Mouse (Mus musculus) embryo, embryonic 10 days (tissue): Measurements from ENCODE around the gene Ppp4r4.
"Not testable (repeated sequence)": the region's sequence is repeated elsewhere in the genome, so short reads cannot be mapped to it uniquely, and the experiment has no call there.

Experiments
- DNase-seq: peaks from one replicate; pipeline ENCODE4 v3.0.0-alpha.2; 2015; ENCODE audit warnings: low spot score

Gene Ppp4r4

DNA sequence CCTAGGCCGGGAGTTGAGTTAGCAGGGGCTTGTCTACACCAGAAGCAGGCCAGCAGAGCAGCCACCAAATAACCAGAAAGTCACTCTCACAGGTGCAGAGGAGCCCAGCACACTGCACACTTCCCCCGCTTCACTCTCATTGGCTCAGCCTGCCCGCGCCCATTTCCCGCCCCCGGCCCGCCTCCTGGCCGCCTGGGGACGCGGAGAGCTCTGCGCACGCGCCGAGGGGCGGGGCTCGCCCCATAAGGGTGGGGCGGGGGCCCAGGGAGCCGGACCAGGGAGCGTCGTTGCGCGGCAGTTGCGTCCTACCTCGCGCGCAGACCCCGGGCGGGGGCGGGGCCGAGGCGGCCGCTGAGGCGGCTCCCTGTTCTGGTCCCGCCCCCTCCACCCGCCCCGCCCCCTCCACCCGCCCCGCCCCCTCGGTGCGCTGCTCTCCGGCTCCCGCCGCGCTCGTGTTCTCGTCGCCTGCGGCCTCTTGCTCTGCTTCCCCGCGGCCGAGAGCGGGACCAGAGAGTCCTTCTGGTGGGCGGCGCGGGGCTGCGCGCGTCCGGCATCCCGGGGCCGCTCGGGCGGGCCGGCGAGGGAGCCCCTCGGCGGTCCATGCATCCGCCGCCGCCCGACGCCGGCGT, at the start of gene Ppp4r4:
TSS of gene Ppp4r4 (plus strand) at position 264 of the 629 bp plus-strand sequence.
- peak; percentile 90 for DNase-seq

DNA sequence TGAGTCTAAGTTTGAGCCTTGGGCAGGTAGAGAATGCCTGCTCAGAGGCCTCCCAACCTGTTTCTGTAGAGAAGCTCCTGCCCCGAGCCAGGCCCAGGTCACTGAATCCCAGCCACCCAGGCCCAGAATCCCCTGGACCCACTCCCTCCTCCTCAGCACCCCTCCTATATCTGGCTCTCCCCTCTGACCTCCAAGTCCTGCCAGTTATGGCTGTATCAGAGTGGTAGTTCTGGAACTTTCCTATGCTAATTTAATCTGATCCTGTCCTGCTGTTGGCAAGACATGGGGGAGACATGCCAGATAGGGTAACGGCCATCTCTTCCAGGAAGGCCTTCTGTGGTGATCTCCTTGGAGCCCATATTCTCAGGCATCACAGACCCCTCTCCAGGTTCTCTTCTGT, 49.3 kb upstream of the Ppp4r4 start:
- no peak for DNase-seq

DNA sequence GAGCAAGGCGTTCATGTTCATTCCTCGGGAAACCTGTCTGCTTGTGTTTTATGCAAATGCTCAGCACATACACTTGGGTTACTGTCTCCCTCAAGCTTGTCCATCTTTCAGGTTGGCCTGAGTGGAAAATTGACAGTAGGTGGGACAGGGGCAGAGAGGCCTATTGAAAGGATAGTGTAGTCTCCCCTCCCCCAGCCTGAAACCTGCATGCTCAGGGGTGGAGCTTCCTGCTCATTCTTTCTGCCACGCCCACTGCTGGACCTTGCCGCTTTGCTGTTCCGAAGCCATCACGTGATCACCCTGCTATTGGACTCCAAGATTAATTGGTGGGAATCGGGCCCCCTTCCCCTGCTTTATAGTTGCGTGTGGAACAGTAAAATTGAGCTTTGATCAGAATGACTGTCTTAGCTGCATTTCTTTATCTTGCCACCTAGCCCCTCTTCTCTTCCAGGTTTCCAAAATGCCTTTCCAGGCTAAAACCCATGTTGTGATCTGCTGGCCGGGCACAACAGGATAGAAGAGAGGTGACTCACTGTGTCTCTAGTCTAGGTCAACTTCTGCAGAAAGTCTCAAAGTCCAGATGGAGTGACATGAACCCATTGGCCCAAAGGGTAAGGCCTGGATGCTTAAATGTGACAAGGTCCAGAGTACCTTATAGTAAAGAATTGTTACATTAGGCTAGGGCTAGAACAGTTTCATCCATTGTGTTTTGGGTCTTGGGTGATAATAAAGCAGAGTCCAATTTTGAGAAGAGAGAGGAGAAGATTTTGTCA, 47.7 kb upstream of the Ppp4r4 start:
- not testable (repeated sequence) for DNase-seq

DNA sequence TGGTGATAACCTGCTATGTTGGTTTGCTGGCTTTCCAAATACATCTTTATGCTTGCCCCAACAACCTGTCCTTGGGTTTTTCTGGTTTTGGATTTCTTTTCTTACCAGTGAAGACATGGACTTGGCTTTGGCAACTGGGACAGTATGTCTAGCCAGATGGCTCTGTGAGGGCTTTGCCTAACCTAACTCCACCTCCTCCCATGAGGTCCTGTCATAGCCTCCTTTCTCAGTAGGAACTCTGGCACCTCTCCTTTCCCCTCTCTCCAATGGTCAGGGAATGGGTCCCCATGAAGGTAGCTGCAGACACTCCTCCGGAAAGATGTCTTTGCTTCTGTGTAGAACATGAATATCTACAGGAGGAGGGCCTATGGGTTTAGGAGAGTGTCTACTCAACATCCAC, 45.4 kb upstream of the Ppp4r4 start:
- no peak for DNase-seq

DNA sequence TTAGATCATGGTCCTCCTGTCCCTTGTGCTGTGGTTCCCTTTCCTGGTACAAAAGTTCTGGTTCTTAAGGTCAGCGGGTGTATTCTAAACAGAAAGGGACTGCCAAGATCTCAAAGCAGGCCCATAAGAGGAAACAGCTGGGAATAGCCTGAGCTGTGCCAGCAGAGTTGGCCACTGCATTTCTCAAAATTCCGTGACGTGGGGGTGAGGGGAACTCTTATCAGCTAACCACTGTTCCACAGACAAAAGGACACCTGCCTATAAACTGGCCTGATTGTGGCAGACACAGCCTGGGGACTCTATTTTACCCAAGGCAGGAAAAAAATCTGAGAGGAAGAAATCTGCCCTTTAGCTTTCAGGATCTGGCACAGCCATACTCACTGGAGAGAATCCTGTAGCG, 44.8 kb upstream of the Ppp4r4 start:
- no peak for DNase-seq

DNA sequence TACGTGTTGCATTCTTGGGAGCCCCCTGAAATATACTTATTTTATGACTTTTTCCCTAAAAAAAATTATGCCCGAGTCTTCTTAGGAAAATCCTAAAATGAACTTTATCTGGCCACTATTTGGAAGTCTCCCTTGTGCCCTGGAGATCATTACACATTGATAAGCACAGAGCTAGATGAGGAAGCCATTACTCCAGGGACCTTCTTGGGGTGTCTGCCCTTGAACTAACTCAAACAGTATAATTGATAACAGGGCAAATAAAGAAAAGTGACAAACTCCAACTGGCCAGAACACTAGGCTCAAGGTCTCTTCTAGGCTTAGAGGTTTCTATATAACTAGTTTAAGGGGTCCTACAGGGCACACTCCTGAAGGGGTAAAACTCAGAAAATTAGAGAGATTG, 44.3 kb upstream of the Ppp4r4 start:
- no peak for DNase-seq

DNA sequence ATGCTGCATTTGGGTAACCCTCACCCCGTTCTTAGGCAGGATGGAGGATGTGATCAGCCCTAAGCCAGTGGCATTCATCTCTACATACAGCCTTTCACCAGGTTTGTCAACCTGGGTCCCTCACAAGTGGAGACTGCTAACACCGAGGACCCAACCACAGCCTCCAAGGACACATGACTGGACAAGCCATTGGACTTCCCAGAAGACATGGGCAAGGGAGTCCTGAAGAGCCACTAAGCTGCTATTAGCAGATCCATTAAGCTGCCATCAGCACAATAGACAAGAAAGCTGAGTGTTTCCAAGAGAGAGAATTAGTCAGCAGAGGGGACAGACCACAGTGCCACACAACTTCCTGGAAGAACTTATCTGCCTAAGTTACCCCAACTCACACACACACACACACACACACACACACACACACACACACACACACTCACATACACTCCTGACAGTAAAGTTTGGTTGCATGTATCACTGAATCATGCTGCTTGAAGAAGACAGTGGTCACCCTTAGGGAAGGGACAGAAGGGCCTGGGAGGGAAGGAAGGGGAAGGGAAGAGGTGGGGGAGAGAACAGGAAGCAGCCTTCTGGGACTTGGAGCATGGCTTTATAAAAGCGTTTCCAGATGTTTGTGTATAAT, 40.9 kb upstream of the Ppp4r4 start:
- no peak for DNase-seq

DNA sequence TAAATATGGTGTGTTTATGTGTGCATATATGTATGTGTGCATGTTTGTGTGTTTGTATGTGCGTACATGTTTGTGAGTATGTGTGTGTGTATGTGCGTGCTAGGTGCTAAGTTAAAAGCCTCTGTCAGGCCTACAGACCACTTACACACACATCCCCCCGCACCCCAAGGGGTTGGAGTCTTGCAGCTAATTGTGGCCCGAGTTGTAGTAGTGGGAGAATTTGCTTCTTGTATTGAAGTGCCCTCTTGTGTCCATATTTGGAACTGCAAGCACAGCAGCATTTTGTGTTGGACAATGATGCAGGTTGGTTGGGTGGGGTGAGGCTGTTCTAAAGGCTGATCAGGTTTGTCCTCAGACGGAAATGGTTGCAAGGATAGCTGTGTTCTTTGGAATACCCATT, 39.3 kb upstream of the Ppp4r4 start:
- DNase-seq, result peak; percentile 82

DNA sequence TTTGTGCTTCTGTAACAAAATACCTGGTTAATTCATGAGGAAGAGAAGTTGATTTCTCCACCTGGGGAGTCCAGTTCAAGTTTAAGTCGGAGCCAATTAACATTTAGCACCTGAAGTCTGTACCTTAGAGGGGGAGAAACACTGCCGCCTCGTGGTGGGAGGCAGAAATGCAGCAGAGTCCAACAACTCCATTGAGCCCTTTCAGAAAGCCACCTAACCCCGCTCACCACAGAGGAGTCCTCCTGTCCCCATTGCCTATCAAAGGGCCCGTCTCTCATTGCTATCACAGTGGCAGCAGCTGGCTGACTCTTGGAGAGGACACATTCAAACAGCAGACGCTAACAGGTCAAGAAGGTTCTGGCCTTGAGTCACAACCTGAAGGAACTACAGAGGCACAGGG, 37.6 kb upstream of the Ppp4r4 start:
- DNase-seq, result peak; percentile 44

DNA sequence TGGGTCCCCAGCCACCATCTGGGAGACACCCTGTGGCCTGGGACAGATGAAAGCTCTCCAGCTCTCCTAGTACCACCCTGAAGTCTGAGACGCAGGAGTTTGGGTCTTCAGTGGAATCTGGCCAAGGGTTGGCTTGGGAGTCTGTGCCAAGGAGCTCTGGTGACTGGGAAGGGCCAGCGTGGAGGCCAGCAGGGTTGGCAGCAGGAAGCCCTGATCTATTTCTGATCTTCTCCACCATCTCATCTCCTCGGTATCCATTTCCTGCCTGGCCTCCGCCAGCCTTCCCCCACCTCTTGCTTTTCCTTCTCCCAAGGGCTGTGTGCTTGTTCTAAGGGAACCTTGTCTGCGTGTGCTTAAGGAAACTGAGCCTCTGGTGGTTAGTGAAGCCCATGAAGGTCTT, 33.3 kb upstream of the Ppp4r4 start:
- DNase-seq, result no peak

DNA sequence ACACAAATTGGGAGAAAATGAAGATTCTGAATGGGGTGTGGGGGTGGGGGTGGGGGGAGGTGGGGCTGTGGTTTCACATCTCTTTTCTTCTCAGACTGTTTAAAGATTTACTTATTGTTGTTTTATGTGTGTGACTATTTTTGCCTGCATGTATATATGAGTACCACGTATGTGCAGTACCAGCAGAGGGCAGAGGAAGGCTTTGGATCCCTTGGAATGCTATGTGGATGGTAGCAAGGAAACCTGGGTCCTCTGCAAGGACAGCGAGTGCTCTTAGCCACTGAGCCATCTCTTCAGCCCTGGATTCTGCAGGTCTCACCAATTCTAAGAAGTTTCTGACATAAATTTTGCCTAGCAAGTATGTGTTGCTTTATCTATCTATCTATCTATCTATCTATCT, 32.8 kb upstream of the Ppp4r4 start:
- no peak for DNase-seq

DNA sequence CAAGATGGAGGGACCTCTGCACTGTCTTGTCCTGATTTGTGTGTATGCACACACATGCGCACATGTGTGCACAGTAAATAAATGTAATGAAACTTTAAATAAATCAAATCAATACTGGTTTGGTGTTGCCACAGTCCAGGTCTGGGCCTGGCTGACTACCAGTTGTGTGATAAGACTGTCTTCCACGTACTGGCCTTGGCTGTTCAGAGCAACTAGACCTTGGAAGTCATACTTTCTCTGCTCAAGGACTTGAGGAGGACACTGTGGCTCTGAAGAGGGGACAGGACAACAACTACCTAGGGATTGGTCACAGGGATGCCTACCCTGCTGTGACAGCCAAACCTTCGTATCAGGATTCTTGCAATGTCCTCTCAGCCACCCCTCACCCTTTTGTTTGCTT, 28.8 kb upstream of the Ppp4r4 start:
- no peak for DNase-seq

DNA sequence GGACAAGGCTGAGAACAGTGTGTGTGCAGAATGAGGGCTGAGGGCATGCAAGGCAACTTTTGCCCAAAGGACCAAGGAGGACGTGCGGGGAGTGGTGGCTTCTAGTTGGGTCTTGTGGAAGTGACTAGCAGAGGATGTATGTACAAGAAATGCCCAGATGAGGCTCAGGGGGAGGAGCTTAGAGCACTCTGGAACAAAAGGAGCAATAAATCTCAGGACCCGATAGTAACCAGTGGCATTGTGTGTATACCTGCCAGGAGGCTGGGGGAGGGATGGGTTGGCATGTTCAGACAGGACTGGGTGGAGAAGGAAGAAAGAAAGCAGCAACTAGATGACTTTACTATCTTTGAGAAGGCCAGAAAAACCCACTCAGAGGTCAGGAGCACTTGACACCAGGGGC, 27.7 kb upstream of the Ppp4r4 start:
- no peak for DNase-seq

DNA sequence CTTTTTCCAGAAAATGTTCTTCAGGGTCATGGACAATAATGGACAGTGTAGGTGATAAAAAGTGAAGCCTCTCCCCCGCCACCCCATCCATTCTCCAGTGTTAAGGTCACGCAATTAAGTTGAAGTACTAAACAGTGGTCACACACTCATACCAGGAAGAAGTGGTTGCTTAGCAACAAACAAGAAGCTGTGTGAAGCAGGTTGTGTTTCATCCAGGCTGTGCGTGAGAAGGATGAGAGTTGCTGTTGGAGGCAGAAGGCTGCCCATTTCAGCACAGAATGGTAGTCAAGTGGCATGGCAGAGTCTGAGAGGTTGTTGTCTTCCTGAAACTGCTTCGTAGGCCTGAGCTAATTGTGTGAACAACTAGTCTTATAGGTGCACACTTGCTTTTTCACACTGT, 23.7 kb upstream of the Ppp4r4 start:
- no peak for DNase-seq

DNA sequence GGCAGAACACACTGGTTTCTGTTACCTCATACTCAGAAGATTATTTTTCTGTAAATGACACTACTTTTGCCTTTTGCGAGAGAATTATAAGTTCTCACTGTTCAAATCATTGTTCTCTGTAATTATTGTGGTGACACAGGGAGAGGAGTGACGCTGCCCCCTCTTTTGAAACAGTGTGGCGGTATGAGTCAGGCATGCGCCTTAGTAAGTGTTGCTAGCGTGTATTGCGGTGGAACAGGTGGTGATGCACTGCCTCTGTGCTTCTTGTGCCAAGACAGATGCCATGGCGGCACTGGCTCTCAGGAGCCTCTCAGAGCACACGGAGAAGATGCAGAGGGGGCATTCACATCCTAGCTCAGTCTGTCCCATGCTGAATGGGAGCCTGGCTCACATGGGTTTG, 22.2 kb upstream of the Ppp4r4 start:
- DNase-seq, result no peak

DNA sequence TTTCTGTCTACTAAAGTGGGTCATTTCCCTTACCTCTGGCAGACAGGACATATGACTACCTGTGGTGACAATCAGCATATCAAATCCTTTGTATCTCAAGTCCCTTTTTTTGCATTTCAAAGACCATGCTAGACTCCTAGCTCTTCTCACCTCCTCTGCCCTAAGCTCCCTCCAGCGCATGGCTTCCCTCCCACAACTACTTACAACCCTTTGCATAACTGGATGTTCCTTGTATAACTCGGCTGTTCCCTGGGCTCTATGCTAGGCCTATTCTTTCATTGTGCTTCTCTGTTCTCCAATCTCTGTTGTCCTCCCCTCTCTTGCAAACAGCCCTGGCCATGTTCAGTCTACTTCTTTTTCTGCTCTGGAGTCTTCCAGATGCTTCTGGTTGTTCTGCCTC, 20.5 kb upstream of the Ppp4r4 start:
- no peak for DNase-seq

DNA sequence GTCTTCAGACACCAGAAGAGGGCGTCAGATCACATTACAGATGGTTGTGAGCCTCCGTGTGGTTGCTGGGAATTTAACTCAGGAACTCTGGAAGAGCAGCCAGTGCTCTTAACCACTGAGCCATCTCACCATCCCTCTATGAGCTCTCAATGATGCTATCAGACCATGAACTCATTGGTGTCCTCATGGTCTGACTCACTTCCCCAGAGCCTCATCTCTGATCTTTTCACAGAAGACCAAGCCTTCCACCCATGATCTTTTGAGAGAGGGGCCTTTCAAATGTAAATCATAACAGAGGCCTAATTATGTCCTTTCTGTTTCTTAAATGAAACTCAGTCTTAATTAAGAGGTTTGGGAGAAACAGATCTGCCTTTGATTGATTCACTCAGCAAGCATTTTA, 19.0 kb upstream of the Ppp4r4 start:
- DNase-seq, result no peak

DNA sequence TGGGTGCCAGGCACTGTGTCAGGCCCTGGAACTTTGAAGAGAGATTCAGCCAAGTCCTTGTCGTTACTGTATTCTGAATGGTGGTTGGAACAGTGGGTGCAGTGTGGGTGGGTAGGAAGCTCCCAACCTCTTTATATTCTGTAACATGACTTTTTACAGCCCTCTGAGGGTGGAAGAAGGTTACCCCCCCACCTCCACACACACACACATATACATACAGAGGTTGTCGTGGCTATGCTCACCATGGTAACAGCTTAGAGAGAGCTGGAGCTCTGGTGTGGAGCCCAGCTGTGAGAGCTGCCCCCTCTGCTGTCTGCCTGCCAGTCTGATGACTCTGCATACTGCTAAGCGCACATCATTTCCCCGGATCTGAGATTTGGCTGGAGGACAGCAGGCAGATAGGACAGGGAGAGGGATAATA, 18.6 kb upstream of the Ppp4r4 start:
- peak; percentile 7 for DNase-seq

DNA sequence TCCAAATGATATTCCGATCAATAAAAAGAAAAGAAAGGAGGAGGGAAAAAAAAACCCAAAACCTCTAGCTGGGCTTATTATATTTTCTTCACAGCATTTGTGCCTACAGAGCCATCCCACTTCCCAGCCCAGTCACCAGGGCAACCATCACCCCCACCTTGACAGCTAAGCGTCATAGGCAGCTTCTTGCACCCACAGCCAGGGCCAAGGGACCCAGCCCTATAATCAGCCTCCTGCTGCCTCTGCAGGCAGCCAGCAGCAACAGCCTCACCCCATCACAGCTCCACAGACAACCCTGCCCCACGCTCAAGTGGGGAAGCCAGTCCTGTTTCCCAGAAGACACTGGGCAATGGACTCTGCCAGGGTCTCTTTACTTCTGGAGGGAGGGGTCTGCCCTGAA, 17.7 kb upstream of the Ppp4r4 start:
- DNase-seq, result no peak

DNA sequence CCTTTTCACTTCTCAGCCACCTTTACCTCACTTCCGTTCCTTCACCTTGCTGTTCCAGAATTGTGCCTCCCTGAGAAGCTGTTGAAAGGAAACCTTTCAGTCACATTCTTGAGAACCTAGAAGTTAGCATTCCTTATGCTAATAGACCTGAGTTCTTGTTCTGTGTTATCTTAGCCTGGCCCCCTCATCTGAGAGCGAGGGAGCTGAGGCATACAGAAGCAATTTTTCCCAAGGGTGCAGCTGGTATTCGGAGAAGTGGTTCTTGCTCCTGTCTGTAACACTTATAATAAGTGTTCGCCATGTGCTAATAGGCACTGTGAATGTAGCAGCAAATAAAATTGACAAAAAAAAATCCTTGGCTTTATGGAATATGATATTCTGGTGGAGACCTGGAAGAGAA, 16.4 kb upstream of the Ppp4r4 start:
- no peak for DNase-seq

DNA sequence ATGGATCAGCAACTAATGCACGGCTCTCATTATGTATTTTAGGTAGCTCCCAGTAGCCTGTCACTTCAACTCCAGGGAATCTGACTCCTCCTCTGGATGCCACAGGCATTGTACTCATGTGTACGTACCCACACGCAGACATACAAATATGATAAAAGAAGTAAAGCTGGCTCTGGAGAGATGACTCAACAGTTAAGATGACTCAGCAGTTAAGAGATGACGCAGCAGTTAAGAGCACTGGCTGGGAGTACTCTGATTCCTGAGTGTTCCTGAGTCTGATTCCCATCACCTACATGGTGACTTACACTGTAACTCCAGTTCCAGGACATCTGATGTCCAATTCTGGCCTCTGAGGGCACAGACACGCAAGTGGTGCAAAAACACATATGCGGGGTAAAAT, 13.4 kb upstream of the Ppp4r4 start:
- DNase-seq, result no peak

DNA sequence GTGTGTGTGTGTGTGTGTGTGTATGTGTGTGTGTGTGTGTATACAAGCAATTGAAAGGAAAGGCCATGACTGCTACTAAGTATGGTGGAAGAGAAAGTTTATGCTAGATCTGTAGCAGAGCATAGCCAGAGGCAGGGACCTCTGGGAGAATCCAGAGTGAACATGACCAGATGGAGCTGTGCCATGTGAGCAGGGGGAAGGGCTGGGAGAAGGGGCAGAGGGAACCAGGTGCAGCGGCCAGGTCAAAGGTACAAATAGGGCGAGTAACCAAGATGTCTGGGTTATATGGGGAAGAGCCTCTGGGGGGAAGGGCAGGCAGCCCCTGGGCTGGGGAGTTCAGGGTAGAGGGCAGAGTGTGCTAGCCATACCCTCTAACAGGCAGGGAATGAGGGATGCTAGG, 1.5 kb upstream of the Ppp4r4 start:
- DNase-seq, result no peak

DNA sequence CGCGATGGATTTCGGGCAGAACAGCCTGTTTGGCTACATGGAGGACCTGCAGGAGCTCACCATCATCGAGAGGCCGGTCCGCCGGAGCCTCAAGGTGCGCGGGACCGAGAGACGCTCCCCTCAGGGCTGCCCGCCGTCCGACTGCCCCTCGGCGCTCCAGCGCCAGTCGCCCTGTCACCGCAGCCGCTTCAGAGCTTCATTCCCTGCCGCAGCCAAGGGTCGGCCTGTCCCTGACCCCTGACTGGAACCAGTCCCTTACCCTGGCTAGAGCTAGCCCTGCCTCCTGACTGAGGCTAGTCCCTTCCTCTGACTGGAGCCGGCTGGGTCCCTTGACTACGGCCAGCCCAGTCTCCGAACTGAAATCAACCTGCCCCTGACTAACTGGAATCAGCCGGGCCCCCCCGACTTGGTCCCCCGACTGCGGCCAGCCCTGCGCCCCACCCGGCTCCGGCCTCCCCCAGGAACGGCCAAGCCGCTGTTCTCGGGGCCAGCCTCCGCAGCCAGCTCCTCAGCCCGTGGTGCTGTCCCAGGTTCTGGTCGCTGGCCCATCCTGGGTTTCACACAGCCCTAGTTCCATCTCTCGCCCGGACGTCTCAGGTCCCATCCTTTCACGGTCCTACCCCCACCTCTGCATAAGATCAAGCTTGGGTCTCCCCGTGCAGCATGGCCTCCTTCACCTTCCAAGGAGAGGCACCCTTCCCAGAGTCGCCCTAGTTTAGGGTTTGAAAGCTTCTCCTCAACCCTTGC, 739 bp downstream of the Ppp4r4 start:
- peak; percentile 60 for DNase-seq
